Mouse (Mus musculus) ES-Bruce4 (cell line): ENCODE results near the gene Dpp8. TPM values are rescaled to one million over a fixed set of nuclear protein-coding genes. Genes with fewer than 3 reads are reported as not detected.

Experiments used
- H3K27ac ChIP-seq: 2 replicates; pipeline ENCODE4 v1.5.1; 2012; ENCODE audit warnings: low read length, inconsistent platforms; ENCODE audit not compliant: insufficient read depth
- H3K27me3 ChIP-seq: 2 replicates; pipeline ENCODE4 v1.6.1; 2012; ENCODE audit warnings: mild to moderate bottlenecking, low read length, inconsistent platforms; ENCODE audit not compliant: control insufficient read depth, poor library complexity, insufficient read depth, severe bottlenecking
- H3K36me3 ChIP-seq: 2 replicates; pipeline ENCODE4 v1.6.1; 2012; ENCODE audit warnings: inconsistent platforms, mild to moderate bottlenecking, low read length, moderate library complexity; ENCODE audit not compliant: control insufficient read depth, poor library complexity, insufficient read depth, severe bottlenecking
- H3K4me1 ChIP-seq: one replicate; pipeline ENCODE4 v1.8.1; 2011; ENCODE audit warnings: low read length; ENCODE audit not compliant: control insufficient read depth, insufficient read depth
- H3K4me3 ChIP-seq: 2 replicates; pipeline ENCODE4 v1.5.1; 2011; ENCODE audit warnings: low read depth, mild to moderate bottlenecking, low read length
- H3K9ac ChIP-seq: 2 replicates; pipeline ENCODE4 v1.6.1; 2012; ENCODE audit warnings: low read depth, mild to moderate bottlenecking, inconsistent platforms; ENCODE audit not compliant: poor library complexity, severe bottlenecking
- H3K9me3 ChIP-seq: replicated peaks from 2 replicates; pipeline ENCODE4 v1.6.1; 2012; ENCODE audit warnings: mild to moderate bottlenecking, low read length, inconsistent platforms; ENCODE audit not compliant: control insufficient read depth, poor library complexity, insufficient read depth, severe bottlenecking
- CTCF ChIP-seq: IDR thresholded peaks from one replicate; pipeline ENCODE4 v1.8.1; 2011; ENCODE audit warnings: low read depth, low read length
- EP300 ChIP-seq: IDR thresholded peaks from 2 replicates; pipeline ENCODE4 v1.6.1; 2011; ENCODE audit warnings: low read depth, low read length; ENCODE audit not compliant: insufficient read depth
- POLR2A ChIP-seq: IDR thresholded peaks from one replicate; pipeline ENCODE4 v1.8.1; 2011; ENCODE audit warnings: low read length; ENCODE audit not compliant: insufficient read depth
- polyA plus RNA-seq: library from polyadenylated mRNA; stranded (reverse); fragments of >200 nt; gene quantifications from 2 replicates; pipeline ENCODE4 v1.2.4, GENCODE M21; 2011; ENCODE audit warnings: low read depth; ENCODE audit not compliant: missing spikeins, insufficient read depth, insufficient read length

Gene Dpp8
- polyA plus RNA-seq, 1 experiment, result 44.5 TPM

GRCm38 (mm10) chr9:65131717-65132116 is 99.5 kb downstream of the Dpp8 start:
- no peaks in the 10 kb centered on the region for H3K4me1 ChIP-seq
- H3K36me3 ChIP-seq, result no peaks in the 10 kb centered on the region
- H3K9me3 ChIP-seq, result no peaks in the 10 kb centered on the region
- H3K4me3 ChIP-seq, result no peak overlapping the region
- H3K27me3 ChIP-seq, result no peaks in the 10 kb centered on the region
- H3K9ac ChIP-seq, result no peak overlapping the region
- TF ChIP-seq EP300 (no peak), CTCF (no peak), POLR2A (no peak)
- H3K27ac ChIP-seq, result no peak overlapping the region

Other genes with a start within 250 kb of the Dpp8 start
- 8.6 and 9.8 TPM in 2 replicates for gene Dennd4a, start 221.1 kb upstream of the Dpp8 start, polyA plus RNA-seq
- gene Slc24a1, start 80.8 kb upstream of the Dpp8 start, polyA plus RNA-seq, result 0.76 and 0.79 TPM in 2 replicates
- gene Ints14, start 71.5 kb upstream of the Dpp8 start, polyA plus RNA-seq, result 26.3 and 28.9 TPM in 2 replicates
- gene Hacd3, start 10.7 kb upstream of the Dpp8 start, polyA plus RNA-seq, result 31.2 and 31.6 TPM in 2 replicates
- gene Igdcc4, start 69.1 kb downstream of the Dpp8 start, polyA plus RNA-seq, result 15.5 and 17.5 TPM in 2 replicates
- 8.6 and 8.9 TPM in 2 replicates for gene Igdcc3, start 108.8 kb downstream of the Dpp8 start, polyA plus RNA-seq
- gene Parp16, start 162.9 kb downstream of the Dpp8 start, polyA plus RNA-seq, result 5.7 and 7.1 TPM in 2 replicates
- 0.15 and 0.17 TPM in 2 replicates for gene Cilp, start 232.8 kb downstream of the Dpp8 start, polyA plus RNA-seq